Mouse (Mus musculus): Measurements from ENCODE around the gene Myh11.
"Not testable (repeated sequence)": the region's sequence is repeated elsewhere in the genome, so short reads cannot be mapped to it uniquely, and the experiment has no call there.

Gene Myh11

GRCm38 (mm10) chr16:14166490-14166889 lies 124.7 kb downstream of the Myh11 start:
- in situ Hi-C loops (cut with MseI, MboI), result no loop called here

GRCm38 (mm10) chr16:14163731-14164130 lies 127.4 kb downstream of the Myh11 start:
- in situ Hi-C loops (cut with MseI, MboI), result no loop called here

GRCm38 (mm10) chr16:14162988-14163416 lies 128.2 kb downstream of the Myh11 start, which contains the start of the genes Nde1 and Marf1:
Gene Nde1 (plus strand): TSS chr16:14163275.
Gene Marf1 (minus strand): TSS chr16:14163351.
- in situ Hi-C loops (cut with MseI, MboI), result no loop called here

GRCm38 (mm10) chr16:14160941-14161340 lies 130.2 kb downstream of the Myh11 start:
- in situ Hi-C loops (cut with MseI, MboI), result no loop called here

- in situ Hi-C loops (cut with MseI, MboI), result no loop called here
Observed at GRCm38 (mm10) chr16:14159746-14160131, 131.4 kb downstream of the Myh11 start.

- in situ Hi-C loops (cut with MseI, MboI), result no loop called here
Observed at GRCm38 (mm10) chr16:14158936-14159745, 132.0 kb downstream of the Myh11 start.

- in situ Hi-C loops (cut with MseI, MboI), result no loop called here
Observed at GRCm38 (mm10) chr16:14158536-14158935, 132.6 kb downstream of the Myh11 start.

GRCm38 (mm10) chr16:14156312-14156711 lies 134.9 kb downstream of the Myh11 start:
- in situ Hi-C loops (cut with MseI, MboI), result no loop called here

- in situ Hi-C loops (cut with MseI, MboI), result not testable (repeated sequence)
Observed at GRCm38 (mm10) chr16:14155638-14156037, 135.5 kb downstream of the Myh11 start.

GRCm38 (mm10) chr16:14151718-14152117 lies 139.5 kb downstream of the Myh11 start:
- in situ Hi-C loops (cut with MseI, MboI), result no loop called here

GRCm38 (mm10) chr16:14147712-14148111 lies 143.5 kb downstream of the Myh11 start:
- in situ Hi-C loops (cut with MseI, MboI), result no loop called here
